In genomic region chr3:38534245-38534644, GRCm38 (mm10) we compare ENCODE assay signal across 22 mouse cellular contexts. TPM values are rescaled to one million over a fixed set of nuclear protein-coding genes. Genes with fewer than 3 reads are reported as not detected.
A peak's percentile ranks its signal among the peaks of the same experiment; 100 is the strongest.
DNase-seq lines count a peak whose midpoint lies in the region; ATAC-seq and TF ChIP-seq lines count a peak whose summit lies in the region.
"Had no signal": no experiment of that assay in that cellular context is flagged by ENCODE, and none has a peak within 500 bp of the region (broad histone marks: within the 10 kb centered on the region; RNA-seq: fewer than 3 reads in every experiment).

No protein-coding gene starts in this region.

- peak in 1 of 2 experiments; percentile 28 for DNase-seq in layer of hippocampus, adult 2 months (ENCODE audit: low spot score in 2 of 2)
- no peak for DNase-seq in layer of hippocampus, postnatal 10 days (ENCODE audit: low spot score in 2 of 2)
- DNase-seq in midbrain, embryonic 14.5 days, result peak; percentile 9
- DNase-seq in NIH3T3 (ENCODE audit: low read depth), result peak; percentile 14
- DNase-seq in layer of hippocampus, adult 9-11 months, result peak; percentile 11
- DNase-seq in kidney, adult 8-10 months, result no peak
- DNase-seq: adrenal gland, postnatal 25 days; cerebellum, adult 11 months; cerebellum, adult 9-11 months; gastrocnemius, postnatal 36 days; heart, postnatal 4 days; kidney, postnatal 36 days; right cerebral cortex, postnatal 14 days had no signal

- 83% methylated on average over 6 of the region's 6 CpGs for WGBS in midbrain, embryonic 14.5 days
- WGBS in midbrain, embryonic 15.5 days, result 87% methylated on average over 6 of the region's 6 CpGs

- no peaks in the 10 kb centered on the region for H3K9me3 ChIP-seq in midbrain, embryonic 14.5 days (ENCODE audit: control insufficient read depth, low read length)
- no peaks in the 10 kb centered on the region for H3K9me3 ChIP-seq in midbrain, embryonic 15.5 days
- H3K9me3 ChIP-seq: heart, embryonic 15.5 days; hindbrain, embryonic 15.5 days; kidney, embryonic 15.5 days had no signal

- no peak overlapping the region for H3K4me3 ChIP-seq in layer of hippocampus, adult 2 months
- no peak overlapping the region for H3K4me3 ChIP-seq in midbrain, embryonic 14.5 days (replicated peaks; ENCODE audit: low read depth, low read length)
- H3K4me3 ChIP-seq in midbrain, embryonic 15.5 days, result no peak overlapping the region
- H3K4me3 ChIP-seq: forebrain, embryonic 10.5 days; heart, embryonic 15.5 days; hindbrain, embryonic 15.5 days; kidney, embryonic 15.5 days had no signal

- no peak overlapping the region for H3K4me2 ChIP-seq in midbrain, embryonic 14.5 days (ENCODE audit: low read length)
- no peak overlapping the region for H3K4me2 ChIP-seq in midbrain, embryonic 15.5 days
- H3K4me2 ChIP-seq: heart, embryonic 15.5 days; hindbrain, embryonic 15.5 days; kidney, embryonic 15.5 days had no signal

- H3K27ac ChIP-seq in layer of hippocampus, adult 2 months, result 0 out of 2 replicates have a peak overlapping the region, but pooled peaks have one; percentile 36
- no peak overlapping the region for H3K27ac ChIP-seq in midbrain, embryonic 14.5 days (replicated peaks; ENCODE audit: low read depth, low read length)
- H3K27ac ChIP-seq in midbrain, embryonic 15.5 days, result no peak overlapping the region
- H3K27ac ChIP-seq: forebrain, embryonic 10.5 days; heart, embryonic 15.5 days; hindbrain, embryonic 15.5 days; kidney, embryonic 15.5 days; liver, embryonic 14.5 days; macrophage; stomach, postnatal 0 days had no signal

- no peak overlapping the region for H3K9ac ChIP-seq in midbrain, embryonic 14.5 days (replicated peaks; ENCODE audit: low read length)
- H3K9ac ChIP-seq in midbrain, embryonic 15.5 days, result no peak overlapping the region
- H3K9ac ChIP-seq: heart, embryonic 15.5 days; hindbrain, embryonic 15.5 days; kidney, embryonic 15.5 days; liver, embryonic 14.5 days had no signal

- no peaks in the 10 kb centered on the region for H3K27me3 ChIP-seq in midbrain, embryonic 14.5 days (ENCODE audit: control insufficient read depth, insufficient read depth, low read length)
- no peaks in the 10 kb centered on the region for H3K27me3 ChIP-seq in midbrain, embryonic 15.5 days (replicated peaks)
- H3K27me3 ChIP-seq: heart, embryonic 15.5 days; hindbrain, embryonic 15.5 days; kidney, embryonic 15.5 days had no signal

- no peak for TF ChIP-seq CTCF in layer of hippocampus, adult 2 months (conservative IDR thresholded peaks at IDR 0.05)

- ATAC-seq in midbrain, embryonic 14.5 days (ENCODE audit: low FRiP score, low TSS enrichment), result no peak
- no peak for ATAC-seq in midbrain, embryonic 15.5 days (replicated peaks)
- ATAC-seq: forebrain, embryonic 16.5 days had no signal

- no peaks in the 10 kb centered on the region for H3K36me3 ChIP-seq in midbrain, embryonic 14.5 days (ENCODE audit: control insufficient read depth, insufficient read depth, low read length)
- H3K36me3 ChIP-seq in midbrain, embryonic 15.5 days (replicated peaks), result no peaks in the 10 kb centered on the region
- H3K36me3 ChIP-seq: forebrain, embryonic 10.5 days; heart, embryonic 15.5 days; hindbrain, embryonic 15.5 days; kidney, embryonic 15.5 days had no signal

- no peaks in the 10 kb centered on the region for H3K4me1 ChIP-seq in midbrain, embryonic 14.5 days (ENCODE audit: control insufficient read depth, insufficient read depth, low read length)
- H3K4me1 ChIP-seq in midbrain, embryonic 15.5 days, result no peaks in the 10 kb centered on the region
- H3K4me1 ChIP-seq: forebrain, embryonic 10.5 days; heart, embryonic 15.5 days; hindbrain, embryonic 15.5 days; kidney, embryonic 15.5 days had no signal

RNA-seq across cellular contexts. Expression of gene Ankrd50, which starts 49.6 kb away (rescaled TPM):
- 10 to 100 TPM; 42.3 to 52.6 TPM for total RNA-seq in layer of hippocampus, adult 2 months (2021)
- total RNA-seq in layer of hippocampus, postnatal 10 days (2021), result 10 to 100 TPM; 50.0 to 50.9 TPM
- polyA plus RNA-seq in midbrain, embryonic 14.5 days (2014; fragmentation: Nextera tagmentation; extraction: Ambion mirVana), result 26.1 and 37.1 TPM in 2 replicates
- polyA plus RNA-seq in midbrain, embryonic 15.5 days (2015; fragmentation: Nextera tagmentation; extraction: Ambion mirVana), result 24.7 and 25.3 TPM in 2 replicates

Comparison
In these comparisons a context has a peak if more than half of its experiments do, and no peak if none do; other contexts are left out.
1. DNase-seq: peak in midbrain, embryonic 14.5 days (single experiment), NIH3T3 (single experiment) and layer of hippocampus, adult 9-11 months (single experiment); none in layer of hippocampus, postnatal 10 days (0 of 2) and kidney, adult 8-10 months (0 of 2).